Mouse (Mus musculus) forebrain, embryonic 14.5 days (tissue): ENCODE measurements around the gene Trappc1. TPM values are rescaled to one million over a fixed set of nuclear protein-coding genes. Genes with fewer than 3 reads are reported as not detected.
"Not testable (repeated sequence)": the region's sequence is repeated elsewhere in the genome, so short reads cannot be mapped to it uniquely, and the experiment has no call there.

ENCODE experiments used
- ATAC-seq: fragments of 200-750 bp; cut with Nextera tagmentation; 2 replicates; pipeline ENCODE4 v1.8.0; 2017; ENCODE audit warnings: mild to moderate bottlenecking, moderate library complexity
- DNase-seq: peaks from one replicate; pipeline ENCODE4 v3.0.0-alpha.2; 2015; ENCODE audit warnings: low spot score
- H3K27ac ChIP-seq: fragments of 300-500 bp; sonication (generic); 2 replicates; pipeline ENCODE4 v1.5.1; 2014; ENCODE audit warnings: low read depth, mild to moderate bottlenecking, control low read depth, low read length, moderate library complexity
- H3K27me3 ChIP-seq: fragments of 300-500 bp; sonication (generic); replicated peaks from 2 replicates; pipeline ENCODE4 v1.6.1; 2014; ENCODE audit warnings: low read length, control low read depth, mixed read lengths; ENCODE audit not compliant: control insufficient read depth, insufficient read depth
- H3K36me3 ChIP-seq: fragments of 300-500 bp; sonication (generic); 2 replicates; pipeline ENCODE4 v1.6.1; 2014; ENCODE audit warnings: low read length, control low read depth; ENCODE audit not compliant: control insufficient read depth, insufficient read depth
- H3K4me1 ChIP-seq: fragments of 300-500 bp; sonication (generic); 2 replicates; pipeline ENCODE4 v1.6.1; 2014; ENCODE audit warnings: antibody characterized with exemption, low read length, control low read depth; ENCODE audit not compliant: control insufficient read depth, insufficient read depth
- H3K4me2 ChIP-seq: fragments of 300-500 bp; sonication (generic); 2 replicates; pipeline ENCODE4 v1.6.1; 2014; ENCODE audit warnings: mild to moderate bottlenecking, control low read depth, low read length
- H3K4me3 ChIP-seq: fragments of 300-500 bp; sonication (generic); 2 replicates; pipeline ENCODE4 v1.5.1; 2014; ENCODE audit warnings: low read depth, low read length, control low read depth
- H3K9ac ChIP-seq: fragments of 300-500 bp; sonication (generic); 2 replicates; pipeline ENCODE4 v1.6.1; 2014; ENCODE audit warnings: mild to moderate bottlenecking, low read length, control low read depth, moderate library complexity
- H3K9me3 ChIP-seq: fragments of 300-500 bp; sonication (generic); replicated peaks from 2 replicates; pipeline ENCODE4 v1.6.1; 2016; ENCODE audit warnings: low read length, control low read depth, mixed read lengths; ENCODE audit not compliant: control insufficient read depth
- WGBS: fragments of 180-500 bp; shearing (Covaris S2); extraction: QIAGEN DNeasy Blood & Tissue Kit; methylation state at CpG from one replicate; pipeline ENCODE4 v1.1.7; 2014; 5-methylcytosine and 5-hydroxymethylcytosine counted together
- polyA plus RNA-seq: library from polyadenylated mRNA; unstranded; fragments of >200 nt; fragmentation: Nextera tagmentation; extraction: Ambion mirVana; gene quantifications from 2 replicates; pipeline ENCODE4 v1.2.1, GENCODE M21; 2014

Trappc1 gene
- polyA plus RNA-seq, 1 experiment from 2014 or later: 243 TPM

DNA sequence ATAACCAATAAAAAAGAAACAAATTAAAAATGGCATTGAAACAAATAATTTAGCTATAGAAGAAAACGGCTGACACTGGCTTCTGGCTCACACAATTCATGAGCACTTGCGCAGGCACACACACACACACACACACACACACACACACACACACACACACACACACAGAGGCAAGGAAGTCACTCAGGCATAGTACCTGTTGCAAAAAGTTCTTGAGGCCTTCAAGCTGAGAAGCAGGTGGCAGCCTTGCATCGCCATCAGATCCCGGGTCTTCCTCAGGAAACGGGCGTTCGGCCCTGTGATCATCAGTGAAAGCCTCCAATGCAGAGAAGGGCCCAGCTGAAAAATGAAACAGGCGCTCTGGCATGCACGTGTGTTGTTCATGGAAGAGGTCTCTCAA lies 18.5 kb upstream of the Trappc1 start:
- Histone ChIP-seq H3K4me1 (no peaks in the 10 kb centered on the region), H3K9ac (no peak overlapping the region), H3K9me3 (no peaks in the 10 kb centered on the region), H3K4me3 (no peak overlapping the region), H3K27me3 (no peaks in the 10 kb centered on the region), H3K36me3 (peaks cover 91% of the 10 kb centered on the region), H3K4me2 (no peak overlapping the region), H3K27ac (no peak overlapping the region)
- no peak for DNase-seq
- 93% methylated on average over 9 of the region's 9 CpGs for WGBS
- no peak for ATAC-seq

DNA sequence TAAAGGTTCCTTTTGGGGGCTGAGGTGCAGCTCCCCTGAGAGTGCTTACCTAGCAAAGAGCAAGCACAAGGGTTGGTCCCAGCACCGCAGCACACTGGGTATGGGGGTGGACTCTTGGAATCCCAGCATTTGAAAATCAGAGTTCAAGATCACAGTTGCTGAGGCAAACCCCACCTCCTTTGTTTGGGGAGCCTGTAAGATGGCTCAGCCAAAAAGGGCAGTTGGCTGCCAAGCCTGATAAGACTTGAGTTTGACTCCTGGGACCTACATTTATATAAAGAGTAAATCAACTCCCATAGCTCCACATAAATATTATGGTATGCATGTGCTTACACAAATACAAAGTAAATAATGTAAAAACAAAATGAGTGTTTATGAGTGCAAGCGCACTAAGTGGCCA lies 17.7 kb upstream of the Trappc1 start:
- DNase-seq: no peak
- ATAC-seq: no peak
- H3K4me1 ChIP-seq: no peaks in the 10 kb centered on the region
- no peak overlapping the region for H3K27ac ChIP-seq
- no peak overlapping the region for H3K4me3 ChIP-seq
- H3K27me3 ChIP-seq: no peaks in the 10 kb centered on the region
- 92% methylated on average over 2 of the region's 2 CpGs for WGBS
- peaks cover 93% of the 10 kb centered on the region for H3K36me3 ChIP-seq
- no peak overlapping the region for H3K9ac ChIP-seq
- no peaks in the 10 kb centered on the region for H3K9me3 ChIP-seq
- no peak overlapping the region for H3K4me2 ChIP-seq

DNA sequence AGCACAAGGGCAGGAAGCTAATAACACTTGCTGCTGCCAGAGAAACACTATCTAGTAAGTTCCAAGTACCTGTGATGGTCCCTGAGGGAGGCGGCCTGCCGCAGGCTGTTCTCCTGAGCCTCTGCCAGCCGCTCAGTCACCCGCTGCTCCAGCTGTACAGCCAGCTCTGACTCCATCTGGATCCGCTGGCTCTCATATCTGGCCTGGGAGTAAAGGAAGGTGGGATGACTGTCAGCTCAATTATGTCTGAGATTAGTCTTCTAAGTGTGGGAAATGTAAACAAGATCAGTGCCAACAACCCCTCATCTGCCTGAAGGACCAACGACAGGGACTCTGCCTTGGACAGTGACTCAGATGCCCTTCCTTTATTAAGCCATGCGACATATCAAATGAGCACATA lies 12.5 kb upstream of the Trappc1 start:
- DNase-seq (no peak), ATAC-seq (no peak)
- H3K27me3 ChIP-seq: no peaks in the 10 kb centered on the region
- H3K4me3 ChIP-seq: no peak overlapping the region
- 81% methylated on average over 7 of the region's 7 CpGs for WGBS
- no peak overlapping the region for H3K9ac ChIP-seq
- no peak overlapping the region for H3K4me2 ChIP-seq
- H3K9me3 ChIP-seq: no peaks in the 10 kb centered on the region
- peaks cover 91% of the 10 kb centered on the region for H3K36me3 ChIP-seq
- H3K27ac ChIP-seq: no peak overlapping the region
- H3K4me1 ChIP-seq: no peaks in the 10 kb centered on the region

DNA sequence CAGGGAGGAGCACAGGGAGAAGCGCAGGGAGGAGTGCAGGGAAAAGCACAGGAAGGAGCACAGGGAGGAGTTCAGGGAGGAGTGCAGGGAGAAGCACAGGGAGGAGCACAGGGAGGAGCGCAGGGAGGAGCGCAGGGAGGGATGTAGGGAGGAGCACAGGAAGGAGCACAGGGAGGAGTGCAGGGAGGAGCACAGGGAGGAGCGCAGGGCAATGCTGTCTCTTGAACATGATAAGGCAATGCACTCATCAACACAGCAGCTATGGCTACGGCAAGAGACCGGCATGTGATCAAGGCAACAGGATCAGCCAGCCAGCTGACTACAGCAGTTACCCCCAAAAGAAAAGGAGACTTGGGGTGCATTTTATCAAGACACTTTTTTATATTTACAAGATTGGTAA lies 7.4 kb upstream of the Trappc1 start:
- DNase-seq (no peak), ATAC-seq (no peak)
- Histone ChIP-seq H3K4me3 (no peak overlapping the region), H3K4me2 (no peak overlapping the region), H3K27ac (no peak overlapping the region), H3K9ac (no peak overlapping the region), H3K9me3 (no peaks in the 10 kb centered on the region), H3K36me3 (peaks cover 80% of the 10 kb centered on the region), H3K4me1 (no peaks in the 10 kb centered on the region), H3K27me3 (no peaks in the 10 kb centered on the region)
- WGBS: 98% methylated on average over 6 of the region's 6 CpGs

DNA sequence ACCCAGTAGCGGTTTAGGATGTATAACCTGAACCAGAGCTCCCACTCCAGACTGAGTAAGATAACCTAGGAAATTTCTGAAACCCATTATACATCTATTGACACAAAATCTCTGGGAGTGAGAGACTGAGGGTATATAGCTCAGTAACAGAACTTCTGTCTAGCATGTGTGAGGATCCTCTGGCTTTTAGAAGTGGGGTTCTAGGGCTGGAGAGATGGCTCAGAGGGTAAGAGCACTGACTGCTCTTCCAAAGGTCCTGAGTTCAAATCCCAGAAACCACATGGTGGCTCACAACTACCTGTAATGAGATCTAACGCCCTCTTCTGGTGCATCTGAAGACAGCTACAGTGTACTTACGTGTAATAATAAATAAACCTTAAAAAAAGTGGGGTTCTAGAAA lies 5.8 kb upstream of the Trappc1 start:
- WGBS: 92% methylated on average over 3 of the region's 3 CpGs
- not testable (repeated sequence) for H3K27ac ChIP-seq, H3K9me3 ChIP-seq, ATAC-seq, H3K4me3 ChIP-seq, DNase-seq, H3K9ac ChIP-seq, H3K4me2 ChIP-seq, H3K27me3 ChIP-seq
- peaks cover 67% of the 10 kb centered on the region for H3K36me3 ChIP-seq
- H3K4me1 ChIP-seq: peaks cover 16% of the 10 kb centered on the region

DNA sequence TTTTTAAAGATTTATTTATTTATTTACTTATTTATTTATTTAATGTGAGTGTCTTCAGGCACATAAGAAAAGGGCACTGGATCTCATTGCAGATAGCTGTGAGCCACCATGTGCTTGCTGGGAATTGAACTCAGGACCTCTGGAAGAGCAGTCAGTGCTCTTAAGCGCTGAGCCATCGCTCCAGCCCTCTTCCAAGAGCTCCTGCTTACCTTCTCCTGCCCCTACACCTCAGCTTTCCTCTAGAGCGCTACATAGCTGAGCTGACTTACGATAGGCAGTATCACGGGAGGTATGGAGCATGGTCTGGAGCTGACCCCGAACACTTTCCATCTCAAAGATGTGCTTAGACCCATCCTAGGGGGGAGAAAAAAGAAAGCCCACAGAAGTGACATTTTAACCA lies 2.2 kb upstream of the Trappc1 start:
- no peak overlapping the region for H3K4me3 ChIP-seq
- DNase-seq (no peak), ATAC-seq (no peak)
- peak overlapping the region; percentile 68; the same call in 1 of the 2 replicates for H3K4me2 ChIP-seq
- no peaks in the 10 kb centered on the region for H3K27me3 ChIP-seq
- 85% methylated on average over 6 of the region's 6 CpGs for WGBS
- peaks cover 39% of the 10 kb centered on the region for H3K36me3 ChIP-seq
- H3K9ac ChIP-seq: peak overlapping the region; percentile 73
- no peaks in the 10 kb centered on the region for H3K9me3 ChIP-seq
- H3K27ac ChIP-seq: no peak overlapping the region
- peaks cover 28% of the 10 kb centered on the region for H3K4me1 ChIP-seq

DNA sequence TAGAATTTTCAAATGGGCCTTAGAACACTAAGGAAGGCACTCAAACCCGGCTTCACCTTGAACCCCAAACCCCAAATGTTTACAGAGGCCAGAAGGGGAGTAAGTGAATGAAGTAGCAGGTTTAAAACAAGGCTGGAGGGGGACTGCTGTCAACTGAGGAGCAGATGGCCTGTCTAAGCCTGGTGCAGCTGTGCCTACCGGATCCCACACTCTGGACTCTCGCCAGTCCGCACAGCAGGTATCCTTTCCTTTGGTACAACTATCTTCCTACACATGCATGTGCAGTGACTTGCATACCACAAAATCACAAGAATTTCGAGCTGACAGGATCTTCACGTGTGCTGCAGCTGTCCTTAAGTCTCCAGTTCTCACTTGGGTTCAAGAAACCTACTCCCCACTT lies 1.8 kb upstream of the Trappc1 start:
- Histone ChIP-seq H3K27ac (no peak overlapping the region), H3K4me3 (peak overlapping the region; percentile 55), H3K4me2 (peak overlapping the region; percentile 68), H3K4me1 (peaks cover 31% of the 10 kb centered on the region), H3K36me3 (peaks cover 35% of the 10 kb centered on the region), H3K9me3 (no peaks in the 10 kb centered on the region), H3K9ac (peak overlapping the region; percentile 73), H3K27me3 (no peaks in the 10 kb centered on the region)
- DNase-seq: peak; percentile 45
- WGBS: 42% methylated on average over 6 of the region's 6 CpGs
- ATAC-seq: no peak

DNA sequence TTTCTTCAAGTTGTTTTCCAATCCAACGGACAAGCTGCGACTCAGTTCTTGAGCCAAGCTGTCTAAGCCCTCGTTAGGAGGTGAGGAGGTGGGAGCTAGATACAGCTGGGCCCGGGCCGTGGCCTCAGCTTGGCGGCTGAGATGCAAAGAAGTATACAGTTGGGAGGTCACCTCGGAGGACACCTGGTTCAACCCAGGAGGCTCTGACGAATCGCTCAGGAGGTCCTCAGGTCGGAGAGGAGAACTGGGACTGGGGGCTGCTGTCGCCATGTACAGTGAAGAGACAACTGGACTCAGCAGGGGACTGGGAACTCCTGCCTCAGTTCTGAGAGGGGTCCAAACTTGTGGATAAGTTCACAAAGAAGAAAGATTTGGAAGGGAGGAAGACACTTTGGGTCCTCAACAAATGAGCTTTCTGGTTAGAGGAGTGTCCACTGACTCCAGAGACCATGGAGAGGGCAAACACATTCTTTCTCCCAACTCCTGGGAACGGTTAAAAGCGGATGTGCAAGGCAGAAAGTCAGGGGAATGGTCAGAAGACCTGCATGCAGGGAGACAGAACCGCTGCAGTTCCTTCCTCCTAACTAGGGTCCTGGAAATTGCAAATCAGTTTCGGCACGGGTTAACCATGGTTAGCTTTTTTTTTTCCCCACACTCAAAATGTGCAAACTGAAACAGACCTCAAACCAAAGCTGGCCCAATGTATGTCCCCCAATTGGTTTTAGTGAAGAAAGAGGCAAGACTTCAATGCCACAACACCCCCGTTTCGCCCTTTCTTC lies 898 bp upstream of the Trappc1 start:
- WGBS: 11% methylated on average over 18 of the region's 18 CpGs
- H3K36me3 ChIP-seq: peaks cover 26% of the 10 kb centered on the region
- H3K4me2 ChIP-seq: peak overlapping the region; percentile 68
- H3K27ac ChIP-seq: peak overlapping the region; percentile 82
- no peak for DNase-seq
- no peaks in the 10 kb centered on the region for H3K9me3 ChIP-seq
- H3K4me1 ChIP-seq: peaks cover 31% of the 10 kb centered on the region
- peak overlapping the region; percentile 73 for H3K9ac ChIP-seq
- no peaks in the 10 kb centered on the region for H3K27me3 ChIP-seq
- ATAC-seq: no peak
- peak overlapping the region; percentile 55 for H3K4me3 ChIP-seq

DNA sequence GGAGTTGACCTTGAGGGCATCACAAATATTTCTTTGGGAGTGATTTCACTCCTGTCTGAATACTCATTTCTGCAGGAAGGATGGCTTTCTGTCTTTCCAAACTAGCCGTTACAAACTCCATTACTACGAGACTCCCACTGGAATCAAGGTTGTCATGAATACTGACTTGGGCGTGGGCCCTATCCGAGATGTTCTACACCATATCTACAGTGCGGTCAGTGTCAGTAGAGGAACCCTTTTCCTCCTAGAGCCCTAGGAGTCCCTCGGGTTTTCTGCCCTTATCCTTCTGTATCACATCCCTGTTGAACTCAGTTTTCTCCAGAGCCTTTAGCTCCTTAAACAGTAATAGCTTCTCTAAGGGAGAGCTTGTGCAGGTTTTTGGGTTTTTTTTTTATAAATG lies 969 bp downstream of the Trappc1 start:
- DNase-seq (no peak), ATAC-seq (no peak)
- Histone ChIP-seq H3K4me3 (peak overlapping the region; percentile 55; the same call in 1 of the 2 replicates), H3K27ac (no peak overlapping the region), H3K27me3 (no peaks in the 10 kb centered on the region), H3K4me2 (peak overlapping the region; percentile 69), H3K4me1 (peaks cover 31% of the 10 kb centered on the region), H3K9ac (peak overlapping the region; percentile 74), H3K36me3 (peaks cover 8% of the 10 kb centered on the region), H3K9me3 (no peaks in the 10 kb centered on the region)
- 77% methylated on average over 6 of the region's 6 CpGs for WGBS
